Mouse (Mus musculus): ENCODE measurements around the gene Tfip11.

Tfip11 gene

GRCm38 (mm10) chr5:112323246-112323645, 2.9 kb upstream of the Tfip11 start:
- no peak for DNase-seq

- peak; percentile 72 for DNase-seq
Observed at GRCm38 (mm10) chr5:112324637-112325545, 1.3 kb upstream of the Tfip11 start.

DNA sequence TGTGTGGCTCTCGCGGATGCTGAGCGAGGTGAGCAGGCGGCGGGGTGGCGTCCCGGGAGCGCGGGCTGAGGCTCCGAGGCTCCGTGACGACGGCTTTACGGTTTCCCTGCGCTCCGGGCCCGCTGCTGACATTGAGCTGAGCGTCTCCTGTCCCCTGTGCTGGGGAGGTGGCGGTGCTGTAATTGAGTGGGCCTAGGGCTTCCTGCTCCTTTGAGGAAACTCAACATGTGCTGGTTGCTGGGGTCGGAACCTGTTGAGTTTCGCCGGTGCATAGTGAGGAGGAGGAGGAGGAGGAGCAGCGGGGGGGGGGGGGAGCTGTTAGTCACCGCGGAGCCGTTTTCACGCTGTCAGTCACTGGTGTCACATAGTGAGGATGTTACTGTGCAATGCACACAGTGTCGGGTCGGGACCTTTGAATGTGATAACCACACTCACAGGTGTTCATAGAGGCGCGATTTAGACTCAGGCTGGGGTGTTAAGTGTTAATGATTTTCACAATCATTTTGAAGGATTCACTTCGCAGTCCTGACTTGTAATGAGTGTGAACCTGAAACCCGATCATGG, 370 bp downstream of the Tfip11 start:
- no peak for DNase-seq

DNA sequence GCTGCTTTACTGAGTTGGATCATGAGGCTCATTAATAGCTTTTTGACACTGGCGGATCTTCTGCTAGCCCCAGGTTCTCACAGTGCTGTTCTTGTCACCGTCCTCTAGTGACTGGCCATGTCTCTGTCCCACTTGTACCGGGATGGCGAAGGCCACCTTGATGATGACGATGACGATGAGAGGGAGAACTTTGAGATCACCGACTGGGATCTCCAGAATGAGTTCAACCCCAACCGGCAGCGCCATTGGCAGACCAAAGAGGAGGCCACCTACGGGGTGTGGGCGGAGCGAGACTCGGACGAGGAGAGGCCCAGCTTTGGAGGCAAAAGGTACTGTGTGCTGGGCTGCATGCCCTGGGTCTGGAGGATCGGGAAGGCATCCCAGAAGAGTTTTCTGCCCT, 1.7 kb downstream of the Tfip11 start:
- no peak for DNase-seq

DNA sequence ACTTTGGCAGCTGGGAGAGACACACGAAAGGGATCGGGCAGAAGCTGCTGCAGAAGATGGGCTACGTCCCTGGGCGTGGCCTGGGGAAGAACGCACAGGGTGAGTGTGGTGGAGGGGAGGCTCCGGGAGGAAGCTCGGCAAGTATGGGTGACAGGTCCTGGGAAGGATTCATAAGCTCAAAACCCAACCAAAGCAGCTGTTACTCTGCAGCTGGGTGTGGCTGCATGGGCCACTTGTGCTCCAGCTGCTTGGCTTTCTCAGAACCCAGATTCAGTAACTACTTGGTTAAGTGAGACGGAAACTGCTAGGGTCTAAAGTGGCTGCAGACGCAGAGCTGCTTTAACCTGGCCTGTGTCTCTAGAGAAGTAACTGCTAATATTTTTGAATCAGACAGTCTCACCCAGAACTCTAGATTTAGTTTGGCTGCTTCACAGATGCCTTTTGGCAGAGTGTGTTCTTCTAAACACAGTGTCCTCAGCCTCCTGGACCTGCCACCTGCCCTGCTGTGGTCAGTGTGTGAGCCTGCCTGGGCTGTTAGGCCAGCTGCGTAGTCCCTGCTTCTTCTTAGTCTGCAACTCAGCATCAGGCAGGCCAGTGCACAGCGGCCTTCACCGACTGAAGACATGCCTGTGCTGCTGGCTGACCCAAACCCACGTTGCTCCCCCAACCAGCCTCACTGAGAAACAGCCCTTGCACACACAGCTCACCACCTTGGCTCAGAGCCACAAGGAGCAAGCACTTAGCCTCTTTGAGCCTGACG, 3.8 kb downstream of the Tfip11 start:
- no peak for DNase-seq

GRCm38 (mm10) chr5:112335473-112335872, 9.3 kb downstream of the Tfip11 start:
- DNase-seq = peak; percentile 81

GRCm38 (mm10) chr5:112337004-112337403, 10.8 kb downstream of the Tfip11 start:
- DNase-seq = no peak

GRCm38 (mm10) chr5:112339215-112339614, 13.1 kb downstream of the Tfip11 start:
- DNase-seq = no peak

DNA sequence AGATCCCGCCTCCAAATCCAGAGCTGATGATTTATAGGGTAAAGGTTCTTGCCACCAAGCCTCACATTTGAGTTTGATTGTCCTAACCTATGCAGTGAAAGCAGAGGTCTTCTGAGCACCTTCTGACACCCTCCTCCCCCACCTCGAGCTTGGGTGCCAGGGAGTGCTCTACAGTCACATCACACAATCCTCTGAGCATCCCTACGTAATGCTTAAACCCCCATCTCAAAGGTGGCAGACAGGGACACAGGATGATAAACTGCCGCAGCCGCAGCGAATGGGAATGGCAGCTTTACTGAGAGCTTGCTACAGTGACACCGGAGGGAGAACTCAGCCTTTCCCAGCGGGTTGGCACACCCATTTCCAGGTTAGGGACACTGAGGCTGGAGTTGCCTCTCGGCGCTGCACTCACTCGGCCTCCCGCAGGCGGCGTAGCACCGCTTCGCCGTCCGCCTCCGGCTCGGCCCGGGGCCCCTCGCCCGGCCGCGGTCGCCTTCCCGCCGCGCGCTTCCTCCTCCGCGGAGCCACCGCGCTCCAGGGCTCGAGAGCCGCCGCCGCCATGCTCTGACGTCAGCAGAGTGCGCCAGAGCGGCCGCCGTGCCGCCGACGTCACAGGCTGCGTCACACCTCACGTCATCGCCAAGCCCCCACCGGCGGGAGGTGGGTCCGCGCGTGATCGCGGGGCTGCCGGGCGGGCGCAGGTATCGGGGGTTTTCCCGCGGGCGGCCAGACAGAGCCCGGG, 16.5 kb downstream of the Tfip11 start, which contains the start of the genes Srrd and Hps4:
Srrd (minus strand) TSS at position 578 of the 742 bp plus-strand sequence.
Hps4 (plus strand) TSS at position 621 of the 742 bp plus-strand sequence.
- peak; percentile 93 for DNase-seq

DNA sequence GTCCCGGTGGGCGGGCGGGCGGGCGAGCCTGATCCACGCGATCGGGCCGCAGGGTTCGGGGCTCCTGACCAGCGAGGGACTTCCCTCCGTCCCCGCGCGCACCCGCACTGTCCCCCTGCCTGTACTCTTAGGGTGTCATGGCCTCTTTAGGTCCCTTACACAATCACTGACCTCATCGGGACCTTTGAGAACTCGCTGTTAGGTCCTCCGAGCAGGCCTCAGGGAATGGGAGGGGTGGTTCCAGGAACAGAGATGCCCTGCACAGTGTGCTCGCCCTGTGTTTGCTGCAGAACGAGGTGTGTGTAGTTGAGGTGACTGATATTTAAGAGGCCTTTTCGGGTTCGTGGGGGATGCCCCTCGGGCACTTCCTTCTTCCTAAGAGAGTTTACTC, 17.0 kb downstream of the Tfip11 start:
- no peak for DNase-seq

DNA sequence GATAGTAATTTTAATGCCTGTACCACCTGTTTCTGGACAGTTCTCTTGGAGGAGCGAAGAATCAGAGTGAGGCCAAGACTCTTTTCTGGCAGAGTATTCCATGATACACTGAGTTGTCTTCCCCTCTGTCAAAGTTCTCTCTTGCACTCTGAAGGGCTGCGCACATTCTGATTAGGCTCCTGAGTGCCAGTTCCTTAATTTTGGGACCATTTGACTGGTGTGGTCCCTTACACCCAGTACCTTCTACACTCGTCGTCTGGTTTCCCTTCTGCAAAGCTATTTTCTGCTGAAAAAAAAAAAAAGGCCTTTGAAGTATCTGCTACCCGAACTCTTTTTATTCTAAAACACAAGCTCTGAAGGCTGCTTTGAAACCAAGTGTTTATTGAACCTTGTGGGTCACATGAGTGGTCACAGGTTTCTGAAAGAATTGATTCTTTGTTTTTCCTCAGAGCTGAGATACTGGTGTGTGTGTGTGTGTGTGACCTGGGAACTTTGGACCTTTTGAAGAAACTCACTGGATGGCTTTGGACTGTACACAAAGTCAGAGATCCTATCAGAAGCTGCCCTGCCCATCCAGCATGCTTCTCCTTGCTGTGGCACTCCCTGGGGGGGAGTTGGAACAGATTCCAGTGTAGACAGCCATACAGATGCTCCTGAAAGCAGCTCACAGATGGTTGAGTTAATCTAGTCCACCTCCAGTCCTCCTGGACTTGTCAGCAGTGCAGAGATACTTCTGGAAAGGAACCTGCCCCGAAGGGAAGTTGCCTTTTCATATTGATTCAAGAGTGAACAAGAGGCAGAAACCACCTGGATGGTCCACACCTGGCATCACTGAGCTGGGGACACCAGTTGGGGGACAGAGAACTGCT, 18.2 kb downstream of the Tfip11 start:
- DNase-seq = no peak

- no peak for DNase-seq
Observed at GRCm38 (mm10) chr5:112346211-112346965, 20.2 kb downstream of the Tfip11 start.

GRCm38 (mm10) chr5:112349169-112349568, 23.0 kb downstream of the Tfip11 start:
- no peak for DNase-seq

DNA sequence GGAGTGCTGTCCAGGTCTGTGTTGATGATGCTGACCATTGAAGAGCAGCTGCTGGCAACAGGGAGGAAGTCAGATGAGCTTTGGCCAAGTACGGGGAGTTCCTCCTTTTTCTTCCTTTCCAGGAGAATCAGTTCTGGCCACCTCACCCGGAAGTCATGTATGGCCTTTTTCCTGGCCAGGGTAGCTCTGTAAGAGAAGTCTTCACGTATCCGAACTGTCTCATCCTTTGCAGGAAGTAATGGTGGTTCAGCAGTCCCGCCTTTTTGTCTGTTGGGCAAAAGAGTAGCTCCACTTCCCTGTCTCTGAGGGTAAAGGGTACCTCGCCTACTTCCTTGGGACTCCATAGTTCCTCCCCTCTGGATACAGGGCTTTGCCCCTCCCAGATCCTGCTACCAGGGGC, 29.3 kb downstream of the Tfip11 start:
- DNase-seq = no peak

DNA sequence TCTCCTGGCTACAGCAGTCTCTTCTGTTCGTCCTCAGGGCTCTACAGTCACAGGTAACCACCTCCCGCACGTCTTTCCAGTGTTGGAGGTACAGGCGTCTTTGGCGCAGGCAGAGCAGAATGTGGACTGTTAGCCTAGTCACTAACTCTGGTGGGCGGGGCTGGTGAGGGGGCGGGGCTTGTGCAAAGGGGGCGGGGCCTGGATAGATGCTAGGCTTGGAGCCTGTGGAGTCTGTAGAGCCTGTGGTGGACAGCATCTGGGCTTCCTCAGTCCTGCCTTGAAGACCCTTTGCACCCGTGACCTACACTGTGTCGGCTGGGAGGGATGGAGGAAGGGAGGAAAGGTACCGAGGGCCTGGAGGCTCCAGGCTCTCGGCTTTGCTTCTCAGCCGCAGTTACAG, 29.8 kb downstream of the Tfip11 start, which contains the start of gene Gm6583:
Gm6583 (minus strand) TSS at position 124 of the 400 bp plus-strand sequence.
- DNase-seq = no peak

DNA sequence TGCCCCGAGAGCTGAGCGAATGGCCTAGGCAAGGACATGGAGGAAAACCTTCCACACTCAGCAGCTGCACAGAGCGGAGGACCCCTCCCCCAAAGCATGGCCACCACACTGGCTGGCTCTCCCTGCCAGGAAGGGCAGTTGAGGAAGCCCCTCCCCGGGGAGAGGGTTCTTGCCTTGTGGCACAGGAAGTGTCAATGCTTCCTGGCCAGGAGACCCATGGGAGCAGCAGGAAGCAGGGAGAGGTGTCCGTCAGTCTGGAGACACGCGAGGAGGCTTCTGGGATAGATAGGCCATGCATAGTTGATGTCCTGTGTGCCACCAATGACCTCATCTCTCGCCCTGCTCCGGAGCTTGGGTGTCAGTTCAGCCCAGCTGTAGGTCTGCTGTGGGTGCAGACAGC, 30.2 kb downstream of the Tfip11 start:
- DNase-seq = peak; percentile 49

DNA sequence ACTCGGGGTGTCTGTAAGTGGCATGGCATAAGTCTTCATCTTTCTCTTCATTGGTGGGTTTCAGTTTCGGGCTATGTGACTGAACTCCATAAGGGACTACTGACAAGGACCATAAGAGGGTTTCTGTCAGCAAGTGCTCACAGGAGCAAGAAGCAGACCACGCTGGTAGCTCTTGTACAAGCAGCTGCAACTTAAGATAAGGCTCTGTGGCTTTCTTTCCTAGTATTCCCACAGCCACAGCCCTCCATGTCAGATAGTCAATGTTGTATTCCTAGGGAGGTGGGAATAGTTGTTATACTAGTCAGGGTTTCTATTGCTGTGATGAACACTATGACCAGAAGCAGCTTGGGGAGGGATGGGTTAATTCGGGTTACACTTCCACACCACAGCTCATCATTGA, 33.4 kb downstream of the Tfip11 start:
- DNase-seq = no peak

DNA sequence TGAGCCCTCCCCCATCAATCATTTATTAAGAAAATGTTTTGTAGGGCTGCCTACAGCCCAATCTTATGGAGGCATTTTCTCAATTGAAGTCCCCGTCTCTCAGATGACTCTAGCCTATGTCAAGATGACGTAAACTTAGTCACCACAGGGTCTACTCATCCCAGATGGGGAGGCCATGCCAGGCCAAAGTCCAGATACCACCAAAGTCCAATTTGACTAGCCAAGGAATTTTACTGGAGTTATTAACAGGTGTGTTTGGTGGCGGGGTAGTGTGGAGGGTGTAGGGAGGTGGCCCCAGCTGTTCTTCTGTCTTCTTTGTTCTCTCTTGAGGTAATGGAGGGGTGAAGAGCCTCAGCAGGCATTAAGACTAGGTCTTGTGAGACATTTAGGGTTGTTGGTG, 33.9 kb downstream of the Tfip11 start:
- DNase-seq = no peak

GRCm38 (mm10) chr5:112364184-112364797, 38.1 kb downstream of the Tfip11 start:
- DNase-seq = no peak

DNA sequence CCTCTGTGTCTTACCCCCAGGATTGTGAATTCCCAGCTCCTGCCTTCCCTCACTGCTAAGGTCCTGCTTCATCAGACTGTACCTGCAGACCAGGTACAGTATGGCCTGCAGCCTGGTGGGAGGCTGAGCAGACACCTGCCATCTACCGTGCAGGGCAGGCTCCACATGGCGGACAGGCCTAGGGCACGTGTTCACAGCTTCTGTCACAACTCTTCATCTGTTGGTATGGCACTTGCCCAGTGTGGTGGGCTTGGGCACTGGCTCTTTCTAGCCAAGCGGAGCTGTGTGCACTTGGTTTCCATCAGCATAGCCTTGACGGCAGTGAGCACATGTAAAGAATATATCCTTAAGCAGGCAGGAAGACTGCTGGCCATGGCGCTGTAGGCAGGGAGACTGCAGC, 40.7 kb downstream of the Tfip11 start:
- no peak for DNase-seq

All from kidney, postnatal 10 days (tissue).